Mouse (Mus musculus): Measurements from ENCODE around the gene Uri1.

The Uri1 gene

GRCm38 (mm10) chr7:37921681-37922430 is 101.5 kb downstream of the Uri1 start:
- no peak for DNase-seq (ENCODE audit: low spot score)

GRCm38 (mm10) chr7:37918926-37919325 is 104.4 kb downstream of the Uri1 start:
- DNase-seq (ENCODE audit: low spot score), result no peak

- peak; percentile 18 for DNase-seq (ENCODE audit: low spot score)
Measured at GRCm38 (mm10) chr7:37916762-37917439, 106.5 kb downstream of the Uri1 start.

- DNase-seq (ENCODE audit: low spot score), result no peak
Measured at GRCm38 (mm10) chr7:37911802-37912122, 111.6 kb downstream of the Uri1 start.

GRCm38 (mm10) chr7:37911114-37911801 is 112.1 kb downstream of the Uri1 start:
- no peak for DNase-seq (ENCODE audit: low spot score)

- DNase-seq (ENCODE audit: low spot score), result no peak
Measured at GRCm38 (mm10) chr7:37910161-37910560, 113.2 kb downstream of the Uri1 start.

Data from layer of hippocampus, adult 11-12 months (tissue).